Mouse (Mus musculus): ENCODE results near the gene Phf11b. TPM values are rescaled to one million over a fixed set of nuclear protein-coding genes. Genes with fewer than 3 reads are reported as not detected.
"Not testable (repeated sequence)": the region's sequence is repeated elsewhere in the genome, so short reads cannot be mapped to it uniquely, and the experiment has no call there.

The Phf11b gene
- polyA plus RNA-seq, 2 experiments: 0.16 to 0.63 TPM

DNA sequence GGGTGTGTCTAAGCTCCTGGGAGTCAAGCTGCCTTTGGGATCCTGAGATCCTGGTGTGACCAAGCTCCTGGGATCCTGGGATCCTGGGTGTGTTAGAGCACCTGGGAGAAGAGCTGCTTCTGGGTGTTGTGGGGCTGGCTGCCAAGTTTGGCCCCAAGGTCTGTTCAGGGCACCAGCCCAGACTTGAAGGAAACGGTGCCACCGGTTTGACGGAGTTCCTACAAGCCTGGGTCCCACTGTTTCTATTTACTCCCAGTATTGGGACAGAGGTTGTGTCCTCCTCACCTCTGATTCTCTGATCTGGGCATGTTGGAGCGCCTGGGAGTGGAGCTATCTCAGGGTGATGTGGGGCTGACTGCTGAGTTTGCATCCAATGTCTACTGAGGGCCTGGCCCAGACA, 66.2 kb downstream of the Phf11b start:
- not testable (repeated sequence) for H3K27me3 ChIP-seq (ENCODE audit: control insufficient read depth, insufficient read depth, low read length); DNase-seq (ENCODE audit: low spot score); H3K4me3 ChIP-seq (replicated peaks; ENCODE audit: low read length); H3K9me3 ChIP-seq (ENCODE audit: control insufficient read depth, low read length); ATAC-seq (ENCODE audit: low FRiP score, low read depth); H3K9ac ChIP-seq (ENCODE audit: low read depth, low read length, severe bottlenecking); H3K4me2 ChIP-seq (replicated peaks; ENCODE audit: low read depth, low read length, severe bottlenecking); H3K4me1 ChIP-seq (ENCODE audit: control insufficient read depth, insufficient read depth, low read length); H3K36me3 ChIP-seq (ENCODE audit: control insufficient read depth, insufficient read depth, low read length); H3K27ac ChIP-seq (replicated peaks; ENCODE audit: low read depth, low read length)
- 78% methylated on average over 4 of the region's 4 CpGs for WGBS

Other genes with a start within 250 kb of the Phf11b start
- gene 1700129C05Rik, start 198.5 kb downstream of the Phf11b start, polyA plus RNA-seq (2012; rRNA removed): not detected in 2 replicates
- gene 1700129C05Rik, start 198.5 kb downstream of the Phf11b start, polyA plus RNA-seq (2014; fragmentation: Nextera tagmentation; extraction: Ambion mirVana): not detected in 2 replicates
- gene Gm5142, start 162.6 kb downstream of the Phf11b start, polyA plus RNA-seq (2012; rRNA removed): not detected in 2 replicates
- not detected in 2 replicates for gene Gm5142, start 162.6 kb downstream of the Phf11b start, polyA plus RNA-seq (2014; fragmentation: Nextera tagmentation; extraction: Ambion mirVana)
- 49.7 and 52.5 TPM in 2 replicates for gene Rcbtb1, start 140.1 kb downstream of the Phf11b start, polyA plus RNA-seq (2012; rRNA removed)
- 46.9 and 59.0 TPM in 2 replicates for gene Rcbtb1, start 140.1 kb downstream of the Phf11b start, polyA plus RNA-seq (2014; fragmentation: Nextera tagmentation; extraction: Ambion mirVana)
- gene Gm6904, start 81.1 kb downstream of the Phf11b start, polyA plus RNA-seq (2012; rRNA removed): not detected in 2 replicates
- gene Gm6904, start 81.1 kb downstream of the Phf11b start, polyA plus RNA-seq (2014; fragmentation: Nextera tagmentation; extraction: Ambion mirVana): not detected in 2 replicates
- gene Phf11a, start 43.8 kb downstream of the Phf11b start, polyA plus RNA-seq (2012; rRNA removed): 0.08 TPM in 1 of 2 replicates, not detected in the other
- not detected in 2 replicates for gene Phf11a, start 43.8 kb downstream of the Phf11b start, polyA plus RNA-seq (2014; fragmentation: Nextera tagmentation; extraction: Ambion mirVana)
- gene Phf11d, start 24.1 kb upstream of the Phf11b start, polyA plus RNA-seq (2012; rRNA removed): 1.2 and 1.3 TPM in 2 replicates
- 1.4 and 1.5 TPM in 2 replicates for gene Phf11d, start 24.1 kb upstream of the Phf11b start, polyA plus RNA-seq (2014; fragmentation: Nextera tagmentation; extraction: Ambion mirVana)
- gene Phf11c, start 54.0 kb upstream of the Phf11b start, polyA plus RNA-seq (2012; rRNA removed): 2.0 and 2.3 TPM in 2 replicates
- gene Phf11c, start 54.0 kb upstream of the Phf11b start, polyA plus RNA-seq (2014; fragmentation: Nextera tagmentation; extraction: Ambion mirVana): 0.45 and 0.72 TPM in 2 replicates
- 7.3 and 7.5 TPM in 2 replicates for gene Setdb2, start 99.5 kb upstream of the Phf11b start, polyA plus RNA-seq (2012; rRNA removed)
- gene Setdb2, start 99.5 kb upstream of the Phf11b start, polyA plus RNA-seq (2014; fragmentation: Nextera tagmentation; extraction: Ambion mirVana): 8.4 and 10.7 TPM in 2 replicates
- 13.7 and 17.4 TPM in 2 replicates for gene Cab39l, start 99.6 kb upstream of the Phf11b start, polyA plus RNA-seq (2012; rRNA removed)
- gene Cab39l, start 99.6 kb upstream of the Phf11b start, polyA plus RNA-seq (2014; fragmentation: Nextera tagmentation; extraction: Ambion mirVana): 40.3 and 41.4 TPM in 2 replicates

Measured in limb, embryonic 14.5 days (tissue).